Mouse (Mus musculus) ES-Bruce4 (cell line): Measurements from ENCODE around the gene Mast3. TPM values are rescaled to one million over a fixed set of nuclear protein-coding genes. Genes with fewer than 3 reads are reported as not detected.

Experiments used
- H3K27ac ChIP-seq: 2 replicates; pipeline ENCODE4 v1.5.1; 2012; ENCODE audit warnings: low read length, inconsistent platforms; ENCODE audit not compliant: insufficient read depth
- H3K27me3 ChIP-seq: 2 replicates; pipeline ENCODE4 v1.6.1; 2012; ENCODE audit warnings: mild to moderate bottlenecking, low read length, inconsistent platforms; ENCODE audit not compliant: control insufficient read depth, poor library complexity, insufficient read depth, severe bottlenecking
- H3K36me3 ChIP-seq: 2 replicates; pipeline ENCODE4 v1.6.1; 2012; ENCODE audit warnings: inconsistent platforms, mild to moderate bottlenecking, low read length, moderate library complexity; ENCODE audit not compliant: control insufficient read depth, poor library complexity, insufficient read depth, severe bottlenecking
- H3K4me1 ChIP-seq: one replicate; pipeline ENCODE4 v1.8.1; 2011; ENCODE audit warnings: low read length; ENCODE audit not compliant: control insufficient read depth, insufficient read depth
- H3K4me3 ChIP-seq: 2 replicates; pipeline ENCODE4 v1.5.1; 2011; ENCODE audit warnings: low read depth, mild to moderate bottlenecking, low read length
- H3K9ac ChIP-seq: 2 replicates; pipeline ENCODE4 v1.6.1; 2012; ENCODE audit warnings: low read depth, mild to moderate bottlenecking, inconsistent platforms; ENCODE audit not compliant: poor library complexity, severe bottlenecking
- H3K9me3 ChIP-seq: replicated peaks from 2 replicates; pipeline ENCODE4 v1.6.1; 2012; ENCODE audit warnings: mild to moderate bottlenecking, low read length, inconsistent platforms; ENCODE audit not compliant: control insufficient read depth, poor library complexity, insufficient read depth, severe bottlenecking
- CTCF ChIP-seq: IDR thresholded peaks from one replicate; pipeline ENCODE4 v1.8.1; 2011; ENCODE audit warnings: low read depth, low read length
- EP300 ChIP-seq: IDR thresholded peaks from 2 replicates; pipeline ENCODE4 v1.6.1; 2011; ENCODE audit warnings: low read depth, low read length; ENCODE audit not compliant: insufficient read depth
- POLR2A ChIP-seq: IDR thresholded peaks from one replicate; pipeline ENCODE4 v1.8.1; 2011; ENCODE audit warnings: low read length; ENCODE audit not compliant: insufficient read depth
- polyA plus RNA-seq: library from polyadenylated mRNA; stranded (reverse); fragments of >200 nt; gene quantifications from 2 replicates; pipeline ENCODE4 v1.2.4, GENCODE M21; 2011; ENCODE audit warnings: low read depth; ENCODE audit not compliant: missing spikeins, insufficient read depth, insufficient read length

Gene Mast3
- polyA plus RNA-seq, 1 experiment: 10.9 TPM

DNA sequence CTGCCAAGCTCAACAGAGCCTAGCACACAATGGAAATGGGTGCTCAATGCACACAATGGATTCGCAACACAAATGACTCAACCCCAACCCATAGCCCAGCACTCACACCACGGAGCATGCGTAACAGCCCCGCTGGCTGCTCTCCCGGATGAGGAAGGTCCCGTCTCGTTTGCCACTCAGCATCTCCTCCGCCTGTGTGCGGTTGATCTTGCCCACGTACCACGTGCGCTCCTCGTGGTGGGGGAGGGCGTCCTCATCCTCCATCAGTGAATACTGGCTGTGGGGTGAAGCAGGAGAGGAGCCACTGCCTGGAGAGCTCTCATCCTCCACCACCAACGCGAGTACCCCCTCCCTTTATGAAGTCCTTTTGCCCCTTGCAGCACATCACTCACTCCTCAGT is 35.9 kb downstream of the Mast3 start:
- TF ChIP-seq POLR2A: no peak
- TF ChIP-seq CTCF: no peak
- TF ChIP-seq EP300: no peak
- peak overlapping the region; percentile 49 for H3K4me3 ChIP-seq
- no peaks in the 10 kb centered on the region for H3K9me3 ChIP-seq
- H3K4me1 ChIP-seq: peaks cover 4% of the 10 kb centered on the region
- H3K36me3 ChIP-seq: peaks cover 2% of the 10 kb centered on the region
- peak overlapping the region; percentile 54 for H3K9ac ChIP-seq
- peak overlapping the region; percentile 14; the same call in 1 of the 2 replicates for H3K27ac ChIP-seq
- H3K27me3 ChIP-seq: no peaks in the 10 kb centered on the region

DNA sequence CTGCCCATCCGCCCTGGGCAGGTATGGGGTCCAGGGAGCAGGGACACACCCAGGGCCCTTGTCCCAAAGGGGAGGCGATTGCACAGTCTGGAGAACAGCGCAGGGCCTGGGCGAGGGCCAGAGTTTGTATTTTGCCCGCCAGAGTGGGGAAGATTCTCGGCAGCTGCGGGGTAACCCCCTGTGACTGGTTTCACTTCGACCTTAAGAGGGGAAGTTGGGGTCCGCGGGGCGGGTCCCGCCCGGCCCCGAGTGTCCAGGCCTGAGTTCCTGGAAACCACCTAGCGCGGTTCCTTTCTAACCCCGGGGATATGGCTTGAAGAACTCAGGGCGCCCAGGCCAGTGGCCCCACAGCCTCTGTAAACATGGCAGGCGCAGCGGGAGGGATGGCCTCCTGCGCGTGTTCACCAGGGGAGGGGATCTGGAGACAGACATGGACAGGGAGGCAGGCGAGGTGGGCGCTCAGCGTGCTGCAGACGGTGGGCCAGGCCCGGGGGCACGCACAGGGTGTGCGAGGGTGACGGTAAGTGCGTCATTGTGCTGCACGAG is 36.5 kb downstream of the Mast3 start:
- H3K9me3 ChIP-seq: no peaks in the 10 kb centered on the region
- H3K27ac ChIP-seq: peak overlapping the region; percentile 14; the same call in 1 of the 2 replicates
- no peak for TF ChIP-seq CTCF
- no peak for TF ChIP-seq EP300
- no peak for TF ChIP-seq POLR2A
- H3K4me3 ChIP-seq: peak overlapping the region; percentile 49
- no peaks in the 10 kb centered on the region for H3K27me3 ChIP-seq
- H3K4me1 ChIP-seq: peaks cover 4% of the 10 kb centered on the region
- H3K9ac ChIP-seq: peak overlapping the region; percentile 54
- H3K36me3 ChIP-seq: peaks cover 7% of the 10 kb centered on the region

DNA sequence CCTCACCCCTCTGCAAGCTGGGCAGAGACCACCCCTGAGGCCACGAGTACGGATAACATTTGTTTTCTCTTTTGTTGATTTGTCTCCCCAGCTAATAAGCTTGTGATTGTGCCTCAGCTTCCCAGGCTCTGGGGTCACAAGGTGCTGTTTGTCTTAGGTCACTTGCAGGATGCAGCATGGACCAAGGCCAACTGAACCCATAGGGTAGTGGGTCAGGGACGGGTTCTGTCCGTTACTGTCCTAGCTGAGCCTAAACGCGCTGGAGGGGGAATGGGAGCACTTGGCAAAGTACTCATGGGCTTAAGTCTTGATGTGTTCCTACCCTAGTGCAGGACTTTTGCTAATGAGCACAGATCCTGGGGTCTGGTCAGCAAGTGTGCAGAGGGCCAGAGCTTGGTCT is 37.4 kb downstream of the Mast3 start:
- Histone ChIP-seq H3K4me3 (no peak overlapping the region), H3K36me3 (peaks cover 13% of the 10 kb centered on the region), H3K9me3 (no peaks in the 10 kb centered on the region), H3K9ac (no peak overlapping the region), H3K27me3 (no peaks in the 10 kb centered on the region), H3K27ac (no peak overlapping the region), H3K4me1 (peaks cover 4% of the 10 kb centered on the region)
- TF ChIP-seq CTCF (no peak), EP300 (no peak), POLR2A (no peak)

DNA sequence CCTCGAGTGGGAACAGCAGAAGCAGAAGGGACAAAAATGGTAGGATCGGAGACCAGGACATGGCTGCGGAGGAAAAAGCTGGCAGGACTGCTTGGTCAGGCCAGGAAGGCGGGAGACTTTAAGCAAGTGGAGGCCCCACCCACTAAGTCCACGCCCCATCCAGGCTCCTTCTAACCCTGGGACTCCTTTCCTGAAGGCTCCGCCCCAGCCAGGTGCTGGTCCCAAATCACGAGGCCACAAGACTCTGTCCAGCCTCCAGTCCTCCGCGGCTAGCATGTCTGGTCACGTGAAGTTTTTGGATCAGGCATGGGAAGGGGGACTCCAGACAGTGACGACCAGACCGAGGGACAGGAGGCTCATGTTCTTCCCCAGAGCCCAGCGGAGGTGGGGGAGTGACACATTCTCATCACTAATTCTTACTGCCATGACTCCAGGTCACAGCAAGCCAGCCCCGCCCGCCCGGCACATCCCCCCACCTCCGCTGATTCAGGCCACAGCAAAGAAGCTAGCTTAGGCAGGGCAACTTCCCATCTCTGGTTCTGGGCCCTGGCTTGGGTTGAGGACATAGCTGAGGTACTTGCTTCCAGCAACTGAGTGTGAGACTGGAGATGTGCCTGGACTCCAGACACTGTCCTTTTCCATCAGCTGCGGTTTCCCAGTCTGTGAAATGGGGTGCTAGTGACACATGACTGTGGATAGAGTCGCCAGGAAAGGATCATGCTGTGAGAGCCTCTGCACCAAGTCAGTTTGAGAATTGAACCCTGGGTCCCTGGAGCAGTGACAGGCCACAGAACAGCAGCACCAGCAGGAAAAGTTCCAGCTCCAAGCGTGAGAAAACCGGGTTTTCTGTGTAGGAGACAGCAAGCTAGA is 38.0 kb downstream of the Mast3 start:
- Histone ChIP-seq H3K36me3 (peaks cover 13% of the 10 kb centered on the region), H3K9me3 (no peaks in the 10 kb centered on the region), H3K27ac (peak overlapping the region; percentile 54; the same call in 1 of the 2 replicates), H3K4me3 (peak overlapping the region; percentile 70), H3K27me3 (no peaks in the 10 kb centered on the region), H3K4me1 (peaks cover 4% of the 10 kb centered on the region), H3K9ac (peak overlapping the region; percentile 59)
- TF ChIP-seq EP300: no peak
- no peak for TF ChIP-seq CTCF
- TF ChIP-seq POLR2A: no peak

DNA sequence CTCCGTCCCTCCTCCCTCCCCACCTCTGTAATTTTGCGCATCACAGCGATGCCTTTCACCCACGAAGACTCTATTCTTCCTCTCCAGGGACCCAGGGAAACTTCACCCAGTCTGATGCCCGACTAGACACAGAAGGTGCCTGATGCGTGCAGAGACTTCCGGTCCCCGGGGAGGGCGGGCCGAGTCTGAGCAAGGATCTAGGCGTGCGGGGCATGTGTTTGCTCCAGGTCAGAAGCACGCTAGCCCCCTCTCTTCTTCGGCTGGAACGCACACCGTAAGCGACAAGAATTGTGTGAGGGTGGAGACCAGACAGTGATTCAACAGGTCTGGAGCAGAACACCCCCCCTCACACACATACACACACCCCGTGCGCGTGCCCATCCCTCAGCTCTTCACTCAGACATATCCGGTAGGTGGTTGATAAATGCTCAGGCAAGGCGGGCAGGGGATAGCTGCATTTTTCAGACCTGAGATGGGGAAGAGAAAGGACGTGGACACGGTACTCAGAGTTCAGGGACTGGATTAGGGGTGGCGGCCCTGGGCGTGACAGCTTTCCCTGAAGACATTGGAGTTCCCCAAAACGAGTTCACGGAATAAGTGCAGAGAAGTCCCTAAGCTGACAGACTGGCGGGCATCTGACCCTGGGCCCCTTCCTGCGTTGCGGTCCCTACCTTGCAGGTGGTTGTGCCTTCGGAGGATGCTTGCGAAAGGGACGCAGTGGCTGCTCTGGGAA is 38.9 kb downstream of the Mast3 start:
- peak overlapping the region; percentile 70 for H3K4me3 ChIP-seq
- TF ChIP-seq POLR2A: no peak
- no peak for TF ChIP-seq EP300
- TF ChIP-seq CTCF: no peak
- H3K27ac ChIP-seq: peak overlapping the region; percentile 2; the same call in 1 of the 2 replicates
- peaks cover 4% of the 10 kb centered on the region for H3K4me1 ChIP-seq
- H3K27me3 ChIP-seq: no peaks in the 10 kb centered on the region
- H3K9me3 ChIP-seq: no peaks in the 10 kb centered on the region
- peaks cover 13% of the 10 kb centered on the region for H3K36me3 ChIP-seq
- H3K9ac ChIP-seq: peak overlapping the region; percentile 59
